Mouse (Mus musculus) retina, postnatal 1 day (tissue): ENCODE results near the gene Ost4.

Experiments used
- DNase-seq: peaks from one replicate; pipeline ENCODE4 v3.0.0-alpha.2; 2012

Ost4 gene

DNA sequence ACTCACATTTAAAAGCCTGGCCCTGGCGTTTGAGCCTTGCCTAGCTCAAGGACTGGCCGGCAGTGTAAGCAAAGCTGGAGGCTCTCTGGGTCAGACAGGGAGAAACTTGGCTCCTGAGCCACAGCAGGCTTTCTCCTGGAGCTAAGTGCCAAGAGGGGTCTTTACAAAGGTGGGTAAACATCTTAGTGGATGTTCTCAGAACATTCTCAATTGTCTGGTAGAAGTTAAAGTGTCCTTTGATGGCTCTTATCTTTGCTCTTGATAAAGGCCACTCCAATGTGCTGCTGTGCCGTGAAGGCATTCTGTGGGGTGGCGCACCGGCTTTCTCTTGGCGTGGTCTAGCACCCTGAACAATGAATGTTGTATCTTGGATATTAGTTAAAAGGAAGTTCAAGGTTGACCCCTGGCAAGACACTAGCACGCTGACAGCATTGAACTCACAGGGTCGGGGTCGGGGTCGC is 15.0 kb upstream of the Ost4 start:
- no peak for DNase-seq

- DNase-seq = peak; percentile 93
These were observed 13.9 kb upstream of the Ost4 start, which contains the start of gene Khk for GRCm38 (mm10) chr5:30921256-30922033. Khk (plus strand) TSS chr5:30921431.

DNA sequence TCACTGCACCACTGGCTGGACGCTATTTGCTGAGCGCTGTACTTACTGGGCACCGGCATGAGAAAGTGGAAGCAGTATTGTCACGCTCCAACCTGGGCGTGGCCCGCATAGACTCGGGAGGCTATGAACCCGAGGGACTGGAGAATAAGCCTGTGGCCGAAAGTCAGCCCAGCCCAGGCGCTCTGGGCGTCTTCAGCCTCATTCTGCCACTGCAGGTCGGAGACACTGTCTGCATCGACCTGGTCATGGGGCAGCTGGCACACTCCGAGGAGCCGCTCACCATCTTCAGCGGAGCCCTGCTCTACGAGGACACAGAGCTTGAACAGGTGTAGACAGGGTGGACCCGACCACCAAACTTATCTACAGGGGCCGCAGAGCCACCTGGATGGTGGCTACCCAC is 13.0 kb upstream of the Ost4 start:
- no peak for DNase-seq

GRCm38 (mm10) chr5:30919831-30920614 is 12.4 kb upstream of the Ost4 start:
- DNase-seq = no peak

DNA sequence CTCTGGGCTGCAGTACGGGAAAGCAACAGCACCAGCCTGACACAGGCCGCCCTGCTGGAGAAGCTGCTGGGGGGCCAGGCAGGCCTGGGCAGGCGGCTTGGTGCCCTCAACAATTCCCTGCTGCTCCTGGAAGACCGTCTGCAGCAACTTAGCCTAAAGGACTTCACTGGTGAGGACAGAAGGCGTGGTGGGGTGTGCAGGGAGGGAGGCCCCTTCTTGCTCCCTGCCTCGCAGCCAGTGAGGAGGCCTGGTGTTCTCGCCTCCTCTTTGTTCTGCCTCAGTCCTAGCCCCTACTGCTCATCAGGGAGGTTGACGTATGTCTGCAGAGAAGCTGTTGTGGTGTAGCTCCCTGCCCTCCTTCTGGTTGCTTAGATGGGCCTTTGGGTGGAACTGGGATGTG is 11.1 kb upstream of the Ost4 start:
- no peak for DNase-seq

- no peak for DNase-seq
These were observed 10.5 kb upstream of the Ost4 start for GRCm38 (mm10) chr5:30917891-30918670.

GRCm38 (mm10) chr5:30917348-30917747 is 9.8 kb upstream of the Ost4 start:
- no peak for DNase-seq

DNA sequence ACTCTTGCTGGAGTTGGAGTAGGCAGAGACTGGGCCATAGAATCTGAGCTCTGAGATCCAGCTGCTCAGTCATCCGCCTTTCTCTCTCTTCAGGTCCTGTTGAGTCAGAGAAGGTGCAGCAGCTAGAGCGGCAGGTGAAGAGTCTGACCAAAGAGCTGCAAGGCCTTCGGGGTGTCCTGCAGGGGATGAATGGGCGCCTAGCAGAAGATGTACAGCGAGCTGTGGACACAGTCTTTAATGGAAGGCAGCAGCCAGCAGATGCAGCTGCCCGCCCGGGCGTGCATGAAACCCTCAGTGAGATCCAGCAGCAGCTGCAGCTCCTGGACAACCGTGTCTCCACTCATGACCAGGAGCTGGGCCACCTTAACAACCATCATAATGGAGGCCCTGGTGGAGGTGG is 9.3 kb upstream of the Ost4 start:
- DNase-seq = no peak

DNA sequence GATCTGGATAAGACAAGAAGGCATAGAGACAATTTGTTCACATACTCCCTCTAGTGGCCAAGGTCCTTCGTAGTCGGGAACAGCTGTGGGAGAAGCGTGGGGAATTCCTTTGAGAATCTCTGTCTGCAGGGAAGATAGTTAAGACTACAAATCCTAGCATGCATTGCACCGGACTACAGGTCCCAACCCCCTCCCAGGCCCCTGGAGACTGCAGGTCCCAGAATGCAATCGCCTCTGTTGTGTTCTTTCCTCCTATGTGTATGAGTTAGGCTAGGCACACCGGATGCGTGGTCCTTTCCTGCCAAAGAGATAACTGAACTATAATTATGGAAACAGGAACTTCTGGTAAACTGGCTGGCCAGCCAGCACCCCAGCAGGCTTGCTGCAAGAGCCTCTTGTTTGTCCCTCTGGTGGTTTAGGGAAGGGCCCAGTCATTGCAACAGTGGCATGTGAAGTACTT is 8.4 kb upstream of the Ost4 start:
- DNase-seq = peak; percentile 98

GRCm38 (mm10) chr5:30915456-30915855 is 7.9 kb upstream of the Ost4 start:
- no peak for DNase-seq

DNA sequence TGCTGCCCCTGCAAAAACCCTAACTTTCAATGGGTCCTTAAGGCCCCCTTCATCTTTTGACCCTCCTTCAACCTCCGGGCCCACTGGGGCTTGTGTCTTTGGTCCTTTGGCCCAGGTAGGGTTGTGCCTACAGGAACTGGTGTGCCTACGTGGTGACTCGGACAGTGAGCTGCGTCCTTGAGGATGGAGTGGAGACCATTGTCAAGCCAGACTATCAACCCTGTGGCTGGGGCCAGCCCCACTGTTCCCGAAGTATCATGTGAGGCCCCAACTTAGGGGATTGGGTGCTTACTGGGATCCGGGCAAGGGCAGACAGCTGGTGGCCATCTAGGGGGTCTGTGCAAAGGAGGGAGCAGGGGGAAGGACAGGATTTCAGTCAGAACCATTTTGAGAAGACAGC is 7.3 kb upstream of the Ost4 start:
- DNase-seq = no peak

DNA sequence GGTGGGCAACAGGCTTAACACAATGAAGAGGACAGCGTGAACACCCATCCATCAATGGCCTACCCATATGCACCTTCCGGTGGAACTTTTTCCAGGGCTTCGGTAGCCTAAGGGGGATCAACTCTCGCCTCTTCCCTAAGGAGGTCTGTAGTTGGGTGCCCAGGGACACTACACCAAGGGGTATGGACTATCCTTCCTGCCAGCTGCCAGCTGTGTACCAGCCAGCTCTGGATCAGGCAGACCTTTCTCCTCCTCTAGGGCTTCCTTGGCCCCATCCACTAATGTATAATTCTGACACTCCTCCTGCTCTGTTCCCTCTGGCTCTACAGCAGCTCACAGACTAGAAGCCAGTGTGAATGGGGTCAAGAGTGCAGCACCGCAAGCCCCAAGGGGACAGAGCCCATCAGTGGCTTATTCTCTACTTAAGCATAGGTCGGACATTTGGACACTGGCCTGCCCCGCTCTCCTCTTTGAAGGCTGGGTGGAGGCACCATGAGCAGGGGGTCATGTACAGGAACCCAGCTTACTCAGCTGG is 6.6 kb upstream of the Ost4 start:
- no peak for DNase-seq

- DNase-seq = peak; percentile 78
These were observed 5.7 kb upstream of the Ost4 start, which contains the start of gene Emilin1 for GRCm38 (mm10) chr5:30913060-30913841. Emilin1 (plus strand) TSS chr5:30913402.

GRCm38 (mm10) chr5:30912156-30912555 is 4.6 kb upstream of the Ost4 start:
- peak; percentile 81 for DNase-seq

GRCm38 (mm10) chr5:30910481-30910880 is 2.9 kb upstream of the Ost4 start:
- no peak for DNase-seq

DNA sequence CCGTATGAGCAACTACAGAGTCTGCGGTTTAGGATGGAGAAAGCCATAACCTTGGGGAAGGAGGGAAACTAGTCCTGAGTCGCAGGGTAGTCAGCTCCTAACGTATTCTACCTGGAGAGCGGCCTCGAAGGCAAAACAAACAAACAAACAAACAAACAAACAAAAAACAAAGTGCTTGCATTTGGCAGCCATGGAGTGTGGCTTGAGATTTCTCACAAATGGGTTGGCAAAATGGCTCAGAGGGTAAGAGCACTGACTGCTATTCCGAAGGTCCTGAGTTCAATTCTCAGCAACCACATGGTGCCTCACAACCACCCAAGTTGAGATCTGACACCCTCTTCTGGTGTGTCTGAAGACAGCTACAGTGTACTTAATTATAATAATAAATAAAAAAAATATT is 2.3 kb upstream of the Ost4 start:
- no peak for DNase-seq

GRCm38 (mm10) chr5:30909300-30909659 is 1.7 kb upstream of the Ost4 start:
- no peak for DNase-seq

DNA sequence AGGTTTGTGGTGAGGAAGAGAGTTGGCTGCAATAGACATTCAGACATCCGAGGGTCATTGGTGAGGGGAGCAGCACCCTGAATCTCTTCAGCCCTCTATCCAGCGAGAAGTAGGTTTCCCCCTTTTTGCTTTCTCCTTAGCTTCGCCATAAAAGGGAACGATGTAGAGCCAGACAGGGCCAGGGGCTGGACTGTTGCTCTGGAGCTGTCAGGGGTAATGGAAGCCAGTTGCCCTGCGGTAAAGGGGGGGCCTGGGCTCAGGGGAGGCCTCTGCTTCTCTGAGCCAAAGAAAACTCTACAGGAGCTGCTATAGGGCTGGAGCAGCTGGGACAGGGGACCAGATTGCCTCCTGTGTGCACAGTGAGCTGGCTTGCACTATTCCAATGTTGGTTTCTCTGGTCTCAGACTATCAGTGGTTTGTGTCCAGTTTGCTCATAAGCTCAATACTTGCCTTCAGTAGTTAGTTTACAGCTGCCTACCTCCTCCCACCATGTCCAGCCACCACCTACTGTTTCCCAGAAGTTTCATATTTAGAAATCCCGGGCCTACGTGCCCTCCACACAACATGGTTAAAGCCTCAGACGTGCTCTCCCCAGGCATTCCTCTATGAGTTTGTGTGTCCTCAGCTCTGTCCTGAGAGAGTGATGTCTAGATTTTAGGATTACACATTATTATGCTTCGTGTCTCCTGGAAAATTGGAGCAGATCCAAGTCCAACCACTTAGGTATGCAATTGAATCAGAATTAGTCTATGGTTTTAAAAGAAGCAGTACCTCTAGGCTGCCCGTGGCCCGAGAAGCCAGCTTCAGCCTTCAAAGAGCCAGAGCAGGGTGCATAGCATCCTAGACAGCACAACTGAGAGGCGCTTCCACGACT is 1.1 kb upstream of the Ost4 start:
- no peak for DNase-seq

- no peak for DNase-seq
These were observed 5.7 kb downstream of the Ost4 start for GRCm38 (mm10) chr5:30901860-30902259.

- DNase-seq = no peak
These were observed 17.2 kb downstream of the Ost4 start for GRCm38 (mm10) chr5:30890375-30890774.
